Mouse (Mus musculus) embryonic facial prominence, embryonic 14.5 days (tissue): Measurements from ENCODE around the gene Arhgef19. TPM values are rescaled to one million over a fixed set of nuclear protein-coding genes. Genes with fewer than 3 reads are reported as not detected.

Experiments
- ATAC-seq: fragments of 200-750 bp; cut with Nextera tagmentation; 2 replicates; pipeline ENCODE4 v1.8.0; 2017; ENCODE audit warnings: low read depth, moderate number of reproducible peaks, moderate TSS enrichment
- DNase-seq: peaks from one replicate; pipeline ENCODE4 v3.0.0-alpha.2; 2015; ENCODE audit warnings: low spot score
- H3K27ac ChIP-seq: fragments of 300-500 bp; sonication (generic); replicated peaks from 2 replicates; pipeline ENCODE4 v1.5.1; 2014; ENCODE audit warnings: low read depth, mild to moderate bottlenecking, low read length, moderate library complexity
- H3K27me3 ChIP-seq: fragments of 300-500 bp; sonication (generic); replicated peaks from 2 replicates; pipeline ENCODE4 v1.6.1; 2014; ENCODE audit warnings: low read length; ENCODE audit not compliant: control insufficient read depth, insufficient read depth
- H3K36me3 ChIP-seq: fragments of 300-500 bp; sonication (generic); 2 replicates; pipeline ENCODE4 v1.6.1; 2014; ENCODE audit warnings: low read length, mixed read lengths; ENCODE audit not compliant: control insufficient read depth, insufficient read depth
- H3K4me1 ChIP-seq: fragments of 300-500 bp; sonication (generic); 2 replicates; pipeline ENCODE4 v1.6.1; 2014; ENCODE audit warnings: antibody characterized with exemption, low read length; ENCODE audit not compliant: control insufficient read depth, insufficient read depth
- H3K4me2 ChIP-seq: fragments of 300-500 bp; sonication (generic); 2 replicates; pipeline ENCODE4 v1.6.1; 2014; ENCODE audit warnings: low read depth, mild to moderate bottlenecking, low read length, moderate library complexity, mixed read lengths
- H3K4me3 ChIP-seq: fragments of 300-500 bp; sonication (generic); 2 replicates; pipeline ENCODE4 v1.5.1; 2014; ENCODE audit warnings: low read depth, mild to moderate bottlenecking, low read length
- H3K9ac ChIP-seq: fragments of 300-500 bp; sonication (generic); 2 replicates; pipeline ENCODE4 v1.6.1; 2014; ENCODE audit warnings: low read depth, mild to moderate bottlenecking, low read length, moderate library complexity, mixed read lengths
- H3K9me3 ChIP-seq: fragments of 300-500 bp; sonication (generic); 2 replicates; pipeline ENCODE4 v1.6.1; 2016; ENCODE audit warnings: low read length; ENCODE audit not compliant: control insufficient read depth
- WGBS: fragments of 180-500 bp; shearing (Covaris S2); extraction: QIAGEN DNeasy Blood & Tissue Kit; methylation state at CpG from one replicate; pipeline ENCODE4 v1.1.7; 2014; 5-methylcytosine and 5-hydroxymethylcytosine counted together
- polyA plus RNA-seq: library from polyadenylated mRNA; unstranded; fragments of >200 nt; fragmentation: Nextera tagmentation; extraction: Ambion mirVana; gene quantifications from 2 replicates; pipeline ENCODE4 v1.2.1, GENCODE M21; 2014

Arhgef19 gene
- polyA plus RNA-seq, 1 experiment from 2014 or later: 17.7 TPM

GRCm38 (mm10) chr4:141248614-141248978, 9.3 kb downstream of the Arhgef19 start:
- DNase-seq (no peak), ATAC-seq (peak; percentile 7; the same call in 1 of the 2 replicates)
- WGBS: 10% methylated on average over 11 of the region's 11 CpGs
- H3K4me3 ChIP-seq: peak overlapping the region; percentile 41
- H3K4me1 ChIP-seq: peaks cover 34% of the 10 kb centered on the region
- H3K4me2 ChIP-seq: peak overlapping the region; percentile 64
- no peak overlapping the region for H3K27ac ChIP-seq
- H3K9ac ChIP-seq: peak overlapping the region; percentile 59; the same call in 1 of the 2 replicates
- H3K27me3 ChIP-seq: peaks cover 42% of the 10 kb centered on the region
- 0 out of 2 replicates have a peak, but pooled peaks cover 9% of the 10 kb centered on the region for H3K36me3 ChIP-seq
- H3K9me3 ChIP-seq: no peaks in the 10 kb centered on the region

- Histone ChIP-seq H3K27ac (no peak overlapping the region), H3K36me3 (0 out of 2 replicates have a peak, but pooled peaks cover 9% of the 10 kb centered on the region), H3K9me3 (no peaks in the 10 kb centered on the region), H3K4me2 (0 out of 2 replicates have a peak overlapping the region, but pooled peaks have one; percentile 3), H3K4me1 (peaks cover 34% of the 10 kb centered on the region), H3K9ac (no peak overlapping the region), H3K4me3 (no peak overlapping the region), H3K27me3 (peaks cover 42% of the 10 kb centered on the region)
- no peak for DNase-seq
- WGBS: 75% methylated on average over 11 of the region's 11 CpGs
- ATAC-seq: no peak
Measured at GRCm38 (mm10) chr4:141249383-141249782, 10.1 kb downstream of the Arhgef19 start.

GRCm38 (mm10) chr4:141251071-141251470, 11.8 kb downstream of the Arhgef19 start:
- H3K4me1 ChIP-seq: peaks cover 19% of the 10 kb centered on the region
- no peaks in the 10 kb centered on the region for H3K9me3 ChIP-seq
- H3K4me2 ChIP-seq: no peak overlapping the region
- H3K36me3 ChIP-seq: 0 out of 2 replicates have a peak, but pooled peaks cover 9% of the 10 kb centered on the region
- DNase-seq (no peak), ATAC-seq (no peak)
- peaks cover 41% of the 10 kb centered on the region for H3K27me3 ChIP-seq
- 75% methylated on average over 8 of the region's 8 CpGs for WGBS
- H3K27ac ChIP-seq: no peak overlapping the region
- no peak overlapping the region for H3K9ac ChIP-seq
- no peak overlapping the region for H3K4me3 ChIP-seq

- Histone ChIP-seq H3K4me2 (no peak overlapping the region), H3K4me3 (no peak overlapping the region), H3K9ac (no peak overlapping the region), H3K27me3 (peaks cover 26% of the 10 kb centered on the region), H3K9me3 (no peaks in the 10 kb centered on the region), H3K27ac (no peak overlapping the region), H3K36me3 (peaks cover 19% of the 10 kb centered on the region; the same call in 1 of the 2 replicates), H3K4me1 (peaks cover 6% of the 10 kb centered on the region)
- ATAC-seq (no peak), DNase-seq (no peak)
- 67% methylated on average over 2 of the region's 2 CpGs for WGBS
Measured at GRCm38 (mm10) chr4:141252641-141253040, 13.3 kb downstream of the Arhgef19 start.

GRCm38 (mm10) chr4:141254234-141254633, 14.9 kb downstream of the Arhgef19 start:
- Histone ChIP-seq H3K27me3 (peaks cover 10% of the 10 kb centered on the region), H3K27ac (peak overlapping the region; percentile 39; the same call in 1 of the 2 replicates), H3K9me3 (no peaks in the 10 kb centered on the region), H3K4me1 (no peaks in the 10 kb centered on the region), H3K36me3 (peaks cover 19% of the 10 kb centered on the region; the same call in 1 of the 2 replicates), H3K4me3 (no peak overlapping the region), H3K4me2 (no peak overlapping the region), H3K9ac (no peak overlapping the region)
- DNase-seq: peak; percentile 72
- WGBS: 59% methylated on average over 16 of the region's 16 CpGs
- peak; percentile 24; the same call in 1 of the 2 replicates for ATAC-seq

GRCm38 (mm10) chr4:141257440-141257839, 18.1 kb downstream of the Arhgef19 start:
- Histone ChIP-seq H3K9me3 (no peaks in the 10 kb centered on the region), H3K4me1 (peaks cover 8% of the 10 kb centered on the region; the same call in 1 of the 2 replicates), H3K4me2 (no peak overlapping the region), H3K4me3 (no peak overlapping the region), H3K27ac (no peak overlapping the region), H3K27me3 (no peaks in the 10 kb centered on the region), H3K9ac (no peak overlapping the region), H3K36me3 (peaks cover 10% of the 10 kb centered on the region; the same call in 1 of the 2 replicates)
- WGBS: 66% methylated on average over 5 of the region's 5 CpGs
- ATAC-seq (no peak), DNase-seq (no peak)

- peak overlapping the region; percentile 58 for H3K27ac ChIP-seq
- no peak for ATAC-seq
- peak overlapping the region; percentile 44 for H3K4me2 ChIP-seq
- H3K4me3 ChIP-seq: no peak overlapping the region
- no peak overlapping the region for H3K9ac ChIP-seq
- H3K27me3 ChIP-seq: no peaks in the 10 kb centered on the region
- H3K9me3 ChIP-seq: no peaks in the 10 kb centered on the region
- H3K4me1 ChIP-seq: peaks cover 8% of the 10 kb centered on the region; the same call in 1 of the 2 replicates
- peaks cover 10% of the 10 kb centered on the region; the same call in 1 of the 2 replicates for H3K36me3 ChIP-seq
- WGBS: 77% methylated on average over 12 of the region's 12 CpGs
- no peak for DNase-seq
Measured at GRCm38 (mm10) chr4:141259413-141259812, 20.1 kb downstream of the Arhgef19 start.

- peak overlapping the region; percentile 17; the same call in 1 of the 2 replicates for H3K4me3 ChIP-seq
- no peaks in the 10 kb centered on the region for H3K27me3 ChIP-seq
- WGBS: 39% methylated on average over 16 of the region's 16 CpGs
- H3K9me3 ChIP-seq: no peaks in the 10 kb centered on the region
- H3K27ac ChIP-seq: peak overlapping the region; percentile 58; the same call in 1 of the 2 replicates
- peaks cover 10% of the 10 kb centered on the region; the same call in 1 of the 2 replicates for H3K36me3 ChIP-seq
- ATAC-seq: peak; percentile 67
- peak overlapping the region; percentile 44 for H3K4me2 ChIP-seq
- peak; percentile 93 for DNase-seq
- H3K4me1 ChIP-seq: peaks cover 8% of the 10 kb centered on the region; the same call in 1 of the 2 replicates
- no peak overlapping the region for H3K9ac ChIP-seq
Measured at GRCm38 (mm10) chr4:141260007-141260723, 20.9 kb downstream of the Arhgef19 start.
